Mouse (Mus musculus) hindbrain, postnatal 0 days (tissue): ENCODE measurements around the gene Zfp60. TPM values are rescaled to one million over a fixed set of nuclear protein-coding genes. Genes with fewer than 3 reads are reported as not detected.
A peak's percentile ranks its signal among the peaks of the same experiment; 100 is the strongest.
"Not testable (repeated sequence)": the region's sequence is repeated elsewhere in the genome, so short reads cannot be mapped to it uniquely, and the experiment has no call there.

Experiments
- ATAC-seq: fragments of 200-750 bp; cut with Nextera tagmentation; 2 replicates; pipeline ENCODE4 v1.8.0; 2017; ENCODE audit warnings: mild to moderate bottlenecking, moderate TSS enrichment, moderate library complexity
- DNase-seq: peaks from one replicate; pipeline ENCODE4 v3.0.0-alpha.2; 2015; ENCODE audit warnings: low spot score
- H3K27ac ChIP-seq: fragments of 300-500 bp; sonication (generic); 2 replicates; pipeline ENCODE4 v1.5.1; 2014; ENCODE audit warnings: mild to moderate bottlenecking
- H3K27me3 ChIP-seq: fragments of 300-500 bp; sonication (generic); 2 replicates; pipeline ENCODE4 v1.6.1; 2014; ENCODE audit warnings: low read length, mixed read lengths; ENCODE audit not compliant: insufficient read depth
- H3K36me3 ChIP-seq: fragments of 300-500 bp; sonication (generic); 2 replicates; pipeline ENCODE4 v1.6.1; 2014; ENCODE audit warnings: low read length, mixed read lengths; ENCODE audit not compliant: insufficient read depth
- H3K4me1 ChIP-seq: fragments of 300-500 bp; sonication (generic); 2 replicates; pipeline ENCODE4 v1.6.1; 2014; ENCODE audit warnings: antibody characterized with exemption, low read length, mixed read lengths; ENCODE audit not compliant: insufficient read depth
- H3K4me2 ChIP-seq: fragments of 300-500 bp; sonication (generic); 2 replicates; pipeline ENCODE4 v1.6.1; 2014; ENCODE audit warnings: low read depth, mild to moderate bottlenecking, low read length, moderate library complexity, mixed read lengths
- H3K4me3 ChIP-seq: fragments of 300-500 bp; sonication (generic); 2 replicates; pipeline ENCODE4 v1.5.1; 2014; ENCODE audit warnings: low read length
- H3K9ac ChIP-seq: fragments of 300-500 bp; sonication (generic); replicated peaks from 2 replicates; pipeline ENCODE4 v1.6.1; 2014; ENCODE audit warnings: mild to moderate bottlenecking, low read length, moderate library complexity, mixed read lengths
- H3K9me3 ChIP-seq: fragments of 300-500 bp; sonication (generic); 2 replicates; pipeline ENCODE4 v1.6.1; 2016; ENCODE audit warnings: low read length, mixed read lengths
- CTCF ChIP-seq: IDR thresholded peaks from 2 replicates; pipeline ENCODE4 v1.5.1; 2016; ENCODE audit warnings: antibody characterized with exemption, control low read depth, low read depth
- WGBS: fragments of 180-500 bp; shearing (Covaris S2); extraction: QIAGEN DNeasy Blood & Tissue Kit; methylation state at CpG from one replicate; pipeline ENCODE4 v1.1.7; 2014; 5-methylcytosine and 5-hydroxymethylcytosine counted together
- polyA plus RNA-seq: library from polyadenylated mRNA; unstranded; fragments of >200 nt; fragmentation: Nextera tagmentation; extraction: Ambion mirVana; gene quantifications from 2 replicates; pipeline ENCODE4 v1.2.1, GENCODE M21; 2015
- total RNA-seq: library from RNA; depleted of rRNA; stranded (reverse); fragments of >200 nt; gene quantifications from 2 replicates; pipeline ENCODE4 v1.2.3, GENCODE M21; 2014

Zfp60 gene
- total and polyA plus RNA-seq, 2 experiments from 2014 or later: 25.3 to 35.1 TPM

DNA sequence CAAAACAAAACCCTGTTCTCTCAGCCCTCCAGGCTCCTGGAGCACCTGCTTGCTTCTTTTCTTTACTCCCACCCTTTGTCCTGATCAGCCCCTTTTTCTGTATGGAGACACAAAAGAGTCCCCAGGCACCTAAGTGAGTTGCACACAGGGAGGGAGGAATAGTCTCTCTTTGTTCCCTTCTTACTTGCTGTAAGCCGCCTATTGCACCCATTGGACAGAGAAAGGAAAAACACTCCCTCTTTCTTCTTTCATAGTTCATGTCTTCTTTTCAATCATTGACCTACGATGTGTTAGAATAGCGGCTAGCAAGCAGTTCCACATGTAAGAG, 25.8 kb downstream of the Zfp60 start:
- Histone ChIP-seq H3K27ac (peak overlapping the region; percentile 41; the same call in 1 of the 2 replicates), H3K4me1 (no peaks in the 10 kb centered on the region), H3K9ac (no peak overlapping the region), H3K9me3 (no peaks in the 10 kb centered on the region), H3K27me3 (no peaks in the 10 kb centered on the region), H3K4me3 (no peak overlapping the region), H3K4me2 (no peak overlapping the region), H3K36me3 (no peaks in the 10 kb centered on the region)
- ATAC-seq: no peak
- TF ChIP-seq CTCF: no peak
- no peak for DNase-seq
- WGBS: 24% methylated on average over 3 of the region's 3 CpGs

GRCm38 (mm10) chr7:27765176-27765886, 34.1 kb downstream of the Zfp60 start:
- Histone ChIP-seq H3K27ac (no peak overlapping the region), H3K9ac (no peak overlapping the region), H3K27me3 (no peaks in the 10 kb centered on the region), H3K4me3 (no peak overlapping the region), H3K4me1 (no peaks in the 10 kb centered on the region), H3K4me2 (peak overlapping the region; percentile 44), H3K36me3 (no peaks in the 10 kb centered on the region), H3K9me3 (no peaks in the 10 kb centered on the region)
- TF ChIP-seq CTCF: no peak
- 17% methylated on average over 17 of the region's 17 CpGs for WGBS
- no peak for DNase-seq
- ATAC-seq: no peak

DNA sequence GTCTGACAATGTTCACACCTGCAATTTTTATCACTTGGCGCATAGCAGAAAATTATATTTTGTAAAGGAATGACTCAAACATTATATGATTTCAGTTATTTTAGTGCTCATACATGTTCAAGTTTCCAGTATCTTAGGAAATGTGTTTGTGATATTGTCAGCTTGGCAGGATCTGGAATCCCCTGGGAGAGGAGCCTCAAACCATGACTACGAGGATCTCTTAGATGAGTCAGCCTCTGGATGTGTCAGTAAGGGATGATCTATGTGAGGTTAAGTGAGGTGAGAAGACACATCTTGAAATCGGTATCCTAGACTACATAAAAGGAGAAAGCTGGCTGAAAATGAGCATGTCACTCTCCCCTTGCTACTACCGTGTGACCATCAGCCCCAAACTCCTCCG, 58.1 kb downstream of the Zfp60 start:
- 83% methylated on average over 5 of the region's 5 CpGs for WGBS
- no peak overlapping the region for H3K4me3 ChIP-seq
- no peaks in the 10 kb centered on the region for H3K4me1 ChIP-seq
- no peak overlapping the region for H3K9ac ChIP-seq
- no peak overlapping the region for H3K27ac ChIP-seq
- DNase-seq (no peak), ATAC-seq (no peak)
- no peaks in the 10 kb centered on the region for H3K36me3 ChIP-seq
- no peaks in the 10 kb centered on the region for H3K27me3 ChIP-seq
- no peak for TF ChIP-seq CTCF
- no peaks in the 10 kb centered on the region; the same call in 1 of the 2 replicates for H3K9me3 ChIP-seq
- no peak overlapping the region for H3K4me2 ChIP-seq

GRCm38 (mm10) chr7:27793865-27794264, 62.7 kb downstream of the Zfp60 start:
- H3K9ac ChIP-seq, H3K4me3 ChIP-seq, H3K4me1 ChIP-seq, ATAC-seq, DNase-seq, H3K4me2 ChIP-seq, H3K27ac ChIP-seq, H3K27me3 ChIP-seq, H3K36me3 ChIP-seq, H3K9me3 ChIP-seq: not testable (repeated sequence)
- WGBS: 78% methylated on average over 3 of the region's 3 CpGs

- no peak for DNase-seq
- TF ChIP-seq CTCF: no peak
- no peak overlapping the region for H3K27ac ChIP-seq
- H3K9ac ChIP-seq: no peak overlapping the region
- H3K9me3 ChIP-seq: no peaks in the 10 kb centered on the region
- H3K36me3 ChIP-seq: no peaks in the 10 kb centered on the region
- no peaks in the 10 kb centered on the region for H3K27me3 ChIP-seq
- no peak overlapping the region for H3K4me2 ChIP-seq
- H3K4me1 ChIP-seq: no peaks in the 10 kb centered on the region; the same call in 1 of the 2 replicates
- H3K4me3 ChIP-seq: no peak overlapping the region
- ATAC-seq: no peak
These were observed 63.4 kb downstream of the Zfp60 start for GRCm38 (mm10) chr7:27794566-27794965.

DNA sequence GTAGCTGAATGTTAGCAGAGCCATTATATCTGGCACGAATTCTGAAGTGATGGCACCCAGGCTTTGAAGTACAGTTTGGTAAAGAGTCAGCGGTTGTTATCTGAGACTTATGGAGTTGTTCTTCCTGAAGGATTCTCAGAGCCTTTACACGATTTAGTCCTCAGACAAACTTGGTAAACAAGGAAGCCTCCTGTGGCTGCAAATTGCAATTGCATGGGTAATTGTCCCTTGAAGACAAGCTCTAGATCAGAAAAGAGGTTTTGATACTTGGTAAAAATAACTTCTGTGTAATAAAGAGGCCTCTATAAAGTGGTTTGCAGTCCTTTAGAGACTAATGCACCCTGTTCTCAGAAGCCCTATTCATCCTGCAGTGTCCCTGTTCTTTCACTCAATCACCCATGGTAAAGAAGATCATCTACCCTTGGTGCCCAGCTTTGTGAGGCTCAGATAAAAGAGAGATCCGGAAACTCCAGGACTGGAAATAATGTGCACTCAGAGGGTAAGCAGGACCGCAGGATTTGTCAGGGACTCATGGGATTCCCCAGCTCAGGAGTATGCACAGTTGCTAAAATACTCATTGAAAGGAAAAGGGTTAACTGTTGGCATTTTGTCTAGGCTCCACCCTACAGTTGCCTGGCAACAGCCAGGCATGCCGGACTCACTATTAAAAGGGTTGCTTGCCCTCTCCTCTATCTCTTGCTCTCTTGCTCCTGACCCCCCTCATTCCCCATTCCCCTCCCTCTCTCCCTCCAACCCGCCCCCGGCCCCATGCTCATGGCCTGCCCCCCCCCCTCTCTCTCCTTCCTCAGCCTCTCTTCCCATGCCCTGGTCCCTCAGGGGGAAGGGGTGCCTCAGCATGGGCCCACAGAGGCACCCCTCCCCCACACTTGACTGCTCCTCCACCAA, 67.0 kb downstream of the Zfp60 start:
- Histone ChIP-seq H3K4me1 (no peaks in the 10 kb centered on the region; the same call in 1 of the 2 replicates), H3K36me3 (no peaks in the 10 kb centered on the region), H3K27ac (no peak overlapping the region), H3K4me3 (no peak overlapping the region), H3K27me3 (no peaks in the 10 kb centered on the region), H3K9ac (no peak overlapping the region), H3K9me3 (no peaks in the 10 kb centered on the region), H3K4me2 (no peak overlapping the region)
- TF ChIP-seq CTCF: peak; percentile 51
- WGBS: 19% methylated on average over 8 of the region's 8 CpGs
- ATAC-seq (peak; percentile 66; the same call in 1 of the 2 replicates), DNase-seq (peak; percentile 44)

DNA sequence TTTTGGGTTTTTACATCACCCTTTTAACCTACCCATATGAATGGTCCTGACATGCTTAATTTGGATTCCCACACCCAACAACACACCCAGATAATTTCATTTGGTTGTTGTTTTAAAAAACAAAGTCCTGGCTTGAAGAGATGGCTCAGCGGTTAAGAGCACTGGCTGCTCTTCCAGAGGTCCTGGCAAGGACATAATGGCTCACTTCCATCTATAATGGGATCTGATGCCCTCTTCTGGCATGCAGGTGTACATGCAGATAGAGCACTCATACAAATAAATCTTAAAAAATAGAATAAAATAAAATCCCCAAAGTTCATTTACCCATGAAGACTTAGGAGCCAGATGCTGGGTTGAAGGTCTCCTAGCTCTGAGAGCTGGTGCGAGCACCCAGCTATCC, 69.9 kb downstream of the Zfp60 start:
- DNase-seq: peak; percentile 50

More for the DNA sequence above, 69.9 kb downstream of the Zfp60 start:
- H3K9me3 ChIP-seq: no peaks in the 10 kb centered on the region
- 54% methylated on average over 2 of the region's 2 CpGs for WGBS
- H3K27me3 ChIP-seq: no peaks in the 10 kb centered on the region
- H3K4me3 ChIP-seq: no peak overlapping the region
- H3K27ac ChIP-seq: no peak overlapping the region
- peak; percentile 60 for TF ChIP-seq CTCF
- no peak overlapping the region for H3K4me2 ChIP-seq
- H3K9ac ChIP-seq: no peak overlapping the region
- peaks cover 5% of the 10 kb centered on the region for H3K4me1 ChIP-seq
- H3K36me3 ChIP-seq: no peaks in the 10 kb centered on the region
- ATAC-seq: no peak
